Mouse (Mus musculus): Measurements from ENCODE around the gene Gm42957. TPM values are rescaled to one million over a fixed set of nuclear protein-coding genes. Genes with fewer than 3 reads are reported as not detected.
"Not testable (repeated sequence)": the region's sequence is repeated elsewhere in the genome, so short reads cannot be mapped to it uniquely, and the experiment has no call there.

Gm42957 gene
- total RNA-seq (2015): 0.04 TPM in 1 of 2 replicates, not detected in the other
- total RNA-seq (2017): 0.04 and 0.53 TPM in 2 replicates

- ATAC-seq (ENCODE audit: poor library complexity, severe bottlenecking): peak; percentile 95
Measured at GRCm38 (mm10) chr3:96634928-96635879, at the start of gene Gm42957, which contains the start of gene Pex11b. Gm42957 (plus strand) TSS chr3:96635474. Pex11b (plus strand) TSS chr3:96635376.

GRCm38 (mm10) chr3:96590657-96591056 lies 44.6 kb upstream of the Gm42957 start:
- no peak for ATAC-seq (ENCODE audit: poor library complexity, severe bottlenecking)

- no peak for ATAC-seq (ENCODE audit: poor library complexity, severe bottlenecking)
Measured at GRCm38 (mm10) chr3:96593374-96593773, 41.9 kb upstream of the Gm42957 start.

DNA sequence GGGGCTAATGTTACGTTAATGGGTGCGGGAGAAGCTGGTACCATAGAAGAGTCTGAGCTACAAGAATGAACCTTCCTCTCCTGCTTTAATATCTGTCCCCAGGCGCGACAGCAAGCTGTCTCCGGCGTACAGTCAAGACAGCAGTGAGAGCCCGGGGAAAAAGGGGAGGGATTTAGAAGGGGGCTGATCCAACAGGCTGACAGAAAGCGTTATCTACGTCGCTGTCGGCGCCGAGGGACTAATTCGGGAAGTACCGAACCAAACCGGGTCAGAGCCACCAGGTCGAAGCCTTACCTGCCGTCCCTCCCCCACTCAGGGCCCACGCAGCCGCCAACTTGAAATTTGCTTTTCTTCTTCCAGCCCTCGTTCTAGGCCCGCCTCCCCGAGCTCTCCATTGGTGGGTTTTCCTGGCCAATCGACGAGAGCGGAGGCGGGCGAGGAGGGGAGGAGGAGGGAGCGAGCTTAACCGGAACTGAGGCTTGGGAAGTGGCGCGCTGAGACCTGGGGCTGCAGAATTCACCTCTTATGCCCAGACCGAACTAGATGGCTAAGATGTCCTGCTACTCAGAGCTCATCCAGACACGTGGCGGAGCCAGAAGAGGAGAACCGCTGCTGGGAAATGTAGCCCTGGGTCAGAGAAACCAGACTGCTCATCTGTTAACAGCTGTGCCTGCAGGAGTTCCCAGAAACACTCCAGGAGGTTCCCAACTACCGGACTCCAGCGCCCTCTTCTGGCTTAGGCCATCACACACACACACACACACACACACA lies 41.3 kb upstream of the Gm42957 start, which contains the start of gene Polr3gl:
Gene Polr3gl (minus strand): TSS at position 392 of the 771 bp plus-strand sequence.
- ATAC-seq (ENCODE audit: poor library complexity, severe bottlenecking): peak; percentile 98

GRCm38 (mm10) chr3:96594851-96595250 lies 40.4 kb upstream of the Gm42957 start:
- no peak for ATAC-seq (ENCODE audit: poor library complexity, severe bottlenecking)

DNA sequence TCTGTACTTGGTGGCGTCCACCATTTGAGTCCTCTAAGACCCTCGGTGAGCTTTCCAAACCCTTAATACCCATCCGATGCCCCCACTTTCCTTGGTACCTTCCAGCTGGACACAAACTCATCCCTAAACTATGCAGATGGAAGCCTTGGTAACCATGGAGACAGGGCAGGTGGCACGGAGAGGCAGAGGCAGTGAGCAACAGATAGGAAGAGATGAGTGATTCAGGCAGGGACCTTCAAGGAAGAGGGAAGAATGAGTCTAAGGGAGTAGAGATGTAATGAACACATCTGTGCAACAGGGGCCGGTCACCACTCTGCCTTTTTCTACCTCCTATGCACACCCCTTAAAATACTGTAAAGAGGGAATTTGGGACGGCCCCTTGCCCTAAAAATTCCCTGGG lies 39.6 kb upstream of the Gm42957 start:
- no peak for ATAC-seq (ENCODE audit: poor library complexity, severe bottlenecking)

DNA sequence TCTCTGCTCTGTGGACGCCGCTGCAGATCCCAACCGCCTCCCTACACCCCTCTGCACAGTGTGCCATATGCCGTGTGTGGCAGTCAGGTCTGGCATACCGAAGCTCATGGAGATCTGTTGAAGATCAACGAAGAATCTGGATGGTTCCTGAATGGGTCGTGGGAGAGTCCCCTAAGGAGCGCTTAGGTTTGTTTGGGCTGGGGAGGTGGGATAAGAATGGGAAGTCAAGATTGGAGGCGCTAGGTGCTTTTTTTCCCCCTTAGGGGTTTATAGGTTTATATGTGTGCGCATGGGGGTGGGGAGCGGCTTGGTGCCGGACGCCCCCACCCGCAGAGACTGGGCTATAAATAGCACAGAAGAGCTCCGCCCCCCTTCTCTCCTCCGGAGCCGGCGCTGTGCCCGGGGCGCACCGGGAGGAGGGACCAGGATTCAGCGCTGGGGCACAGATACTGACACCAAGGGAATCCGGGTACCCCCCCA lies 39.0 kb upstream of the Gm42957 start, which contains the start of gene Ankrd34a:
Gene Ankrd34a (plus strand): TSS at position 409 of the 480 bp plus-strand sequence.
- no peak for ATAC-seq (ENCODE audit: poor library complexity, severe bottlenecking)

DNA sequence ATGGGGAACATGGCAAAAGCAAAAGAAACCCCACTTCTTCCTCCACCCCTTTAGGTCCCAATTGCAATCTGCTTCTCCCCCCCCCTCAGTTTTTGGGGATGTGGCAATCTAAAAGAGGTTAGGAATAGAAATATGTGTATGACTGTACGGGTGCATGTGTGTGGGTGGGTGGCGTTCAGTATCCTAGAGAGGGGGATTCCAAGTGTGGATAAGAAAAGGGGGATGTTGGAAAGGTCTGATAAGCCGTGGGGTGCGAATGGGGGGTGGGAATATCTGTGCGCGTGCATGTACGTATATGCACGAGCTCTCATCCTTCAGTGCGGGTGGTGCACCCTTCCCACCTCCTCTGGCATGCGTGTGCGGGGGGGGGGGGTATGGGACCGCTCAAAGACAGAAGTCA lies 38.4 kb upstream of the Gm42957 start:
- ATAC-seq (ENCODE audit: poor library complexity, severe bottlenecking): no peak

DNA sequence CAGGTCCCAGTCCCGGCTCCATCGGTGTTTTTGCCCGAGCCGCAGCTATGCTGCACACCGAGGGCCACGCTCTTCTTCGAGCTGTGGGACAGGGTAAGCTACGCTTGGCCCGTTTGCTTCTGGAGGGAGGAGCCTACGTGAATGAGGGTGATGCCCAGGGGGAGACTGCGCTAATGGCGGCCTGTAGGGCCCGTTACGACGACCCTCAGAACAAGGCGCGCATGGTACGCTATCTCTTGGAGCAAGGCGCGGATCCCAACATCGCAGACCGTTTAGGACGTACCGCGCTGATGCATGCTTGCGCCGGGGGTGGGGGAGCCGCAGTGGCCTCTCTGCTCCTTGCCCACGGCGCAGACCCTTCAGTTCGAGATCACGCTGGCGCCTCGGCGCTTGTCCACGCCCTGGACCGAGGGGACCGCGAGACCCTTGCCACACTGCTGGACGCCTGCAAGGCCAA lies 37.8 kb upstream of the Gm42957 start:
- ATAC-seq (ENCODE audit: poor library complexity, severe bottlenecking): no peak

DNA sequence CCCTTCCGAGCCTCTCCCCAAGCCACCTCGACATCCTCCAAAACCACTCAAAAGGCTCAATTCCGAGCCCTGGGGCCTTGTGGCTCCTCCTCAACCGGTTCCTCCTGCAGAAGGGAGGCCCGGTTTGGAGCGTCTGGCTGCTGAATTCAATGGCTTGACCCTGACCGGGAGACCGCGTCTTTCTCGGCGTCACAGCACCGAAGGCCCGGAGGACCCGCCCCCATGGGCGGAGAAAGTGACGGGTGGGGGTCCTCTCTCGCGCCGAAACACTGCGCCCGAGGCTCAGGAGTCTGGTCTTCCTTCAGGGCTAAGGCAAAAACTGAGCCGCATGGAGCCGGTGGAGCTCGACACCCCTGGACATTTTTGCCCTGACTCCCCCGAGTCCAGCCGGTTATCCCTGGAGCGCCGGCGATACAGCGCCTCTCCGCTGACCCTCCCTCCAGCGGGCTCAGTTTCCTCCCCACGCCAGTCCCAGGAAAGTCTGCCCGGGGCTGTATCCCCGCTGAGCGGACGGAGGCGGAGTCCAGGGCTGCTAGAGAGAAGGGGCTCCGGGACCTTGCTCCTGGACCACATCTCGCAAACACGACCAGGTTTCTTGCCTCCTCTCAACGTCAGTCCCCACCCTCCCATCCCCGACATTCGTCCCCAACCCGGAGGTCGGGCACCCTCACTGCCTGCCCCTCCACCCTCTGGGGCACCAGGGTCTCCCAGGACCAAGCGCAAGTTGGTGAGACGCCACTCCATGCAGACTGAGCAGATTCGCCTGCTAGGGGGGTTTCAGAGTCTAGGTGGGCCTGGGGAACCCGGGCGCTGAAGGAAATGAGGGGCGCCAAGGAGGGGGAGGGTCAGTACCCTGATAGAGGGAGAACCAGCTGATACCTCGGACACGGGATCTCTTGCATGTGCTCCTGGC lies 36.9 kb upstream of the Gm42957 start:
- no peak for ATAC-seq (ENCODE audit: poor library complexity, severe bottlenecking)

- ATAC-seq (ENCODE audit: poor library complexity, severe bottlenecking): no peak
Measured at GRCm38 (mm10) chr3:96599069-96599393, 36.2 kb upstream of the Gm42957 start.

GRCm38 (mm10) chr3:96599411-96599810 lies 35.9 kb upstream of the Gm42957 start:
- ATAC-seq (ENCODE audit: poor library complexity, severe bottlenecking): no peak

GRCm38 (mm10) chr3:96600639-96601250 lies 34.5 kb upstream of the Gm42957 start, which contains the start of gene Lix1l:
Lix1l (plus strand) TSS chr3:96601149.
- ATAC-seq (ENCODE audit: poor library complexity, severe bottlenecking): peak; percentile 96

DNA sequence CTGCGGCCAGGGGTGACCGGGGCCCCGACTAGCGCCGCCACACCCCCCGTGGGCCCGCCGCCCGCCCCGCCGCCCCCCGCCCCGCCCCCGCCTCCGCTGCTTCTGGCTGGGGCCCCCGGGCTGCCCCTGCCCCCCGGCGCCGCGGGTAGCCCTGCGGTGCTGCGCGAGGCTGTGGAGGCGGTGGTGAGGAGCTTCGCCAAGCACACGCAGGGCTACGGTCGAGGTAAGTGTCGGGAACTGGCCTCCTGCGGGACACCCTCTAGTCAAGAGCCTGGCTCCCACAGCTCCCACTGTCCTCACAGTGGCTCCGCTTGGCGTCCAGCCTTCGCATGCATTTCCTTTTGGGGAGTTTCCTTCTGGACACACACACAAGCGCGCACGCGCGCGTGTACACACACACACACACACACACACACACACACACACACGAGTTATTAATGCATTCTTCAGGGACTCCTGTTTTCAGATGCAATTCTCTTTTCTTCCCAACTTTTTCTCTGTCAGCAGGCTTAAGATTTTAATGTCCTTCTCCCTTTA lies 34.0 kb upstream of the Gm42957 start:
- no peak for ATAC-seq (ENCODE audit: poor library complexity, severe bottlenecking)

GRCm38 (mm10) chr3:96601941-96602703 lies 33.2 kb upstream of the Gm42957 start:
- no peak for ATAC-seq (ENCODE audit: poor library complexity, severe bottlenecking)

DNA sequence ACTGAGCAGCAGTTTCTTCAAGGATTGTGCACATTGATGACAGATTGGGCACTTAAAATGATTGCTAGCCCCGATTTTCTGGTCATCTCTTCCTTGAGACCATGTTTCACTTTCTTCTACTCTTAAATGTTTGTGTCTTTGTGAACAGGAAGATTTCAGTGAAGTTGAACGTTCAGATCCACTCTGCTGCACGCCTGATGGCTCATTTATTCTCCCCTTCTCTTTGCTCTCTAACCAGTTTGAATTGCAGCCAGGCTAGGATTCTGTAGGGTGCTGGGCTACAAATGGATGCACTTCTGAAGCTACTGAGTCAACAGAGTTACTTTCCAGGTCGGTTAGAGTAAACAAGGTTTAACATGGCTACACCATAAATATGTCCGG lies 32.6 kb upstream of the Gm42957 start:
- no peak for ATAC-seq (ENCODE audit: poor library complexity, severe bottlenecking)

GRCm38 (mm10) chr3:96603311-96603710 lies 32.0 kb upstream of the Gm42957 start:
- ATAC-seq (ENCODE audit: poor library complexity, severe bottlenecking): no peak

DNA sequence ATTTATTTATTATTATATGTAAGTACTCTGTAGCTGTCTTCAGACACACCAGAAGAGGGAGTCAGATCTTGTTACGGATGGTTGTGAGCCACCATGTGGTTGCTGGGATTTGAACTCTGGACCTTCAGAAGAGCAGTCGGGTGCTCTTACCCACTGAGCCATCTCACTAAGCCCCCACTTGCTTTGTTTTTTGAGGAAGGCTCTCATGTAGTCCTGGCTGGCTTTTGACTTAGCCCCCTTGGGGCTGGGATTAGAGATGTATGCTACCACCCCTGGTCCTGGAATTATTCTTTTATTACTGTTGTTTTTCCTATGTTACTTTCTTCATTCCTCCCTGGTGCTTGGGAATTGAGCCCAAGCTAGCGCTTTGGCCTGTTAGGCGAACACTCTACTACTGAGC lies 29.3 kb upstream of the Gm42957 start:
- not testable (repeated sequence) for ATAC-seq (ENCODE audit: poor library complexity, severe bottlenecking)

- no peak for ATAC-seq (ENCODE audit: poor library complexity, severe bottlenecking)
Measured at GRCm38 (mm10) chr3:96606618-96607017, 28.7 kb upstream of the Gm42957 start.
